25 mouse cellular contexts compared by ENCODE assay signal in genomic region chr13:37600172-37600571, GRCm38 (mm10).
A peak's percentile ranks its signal among the peaks of the same experiment; 100 is the strongest.
DNase-seq lines count a peak whose midpoint lies in the region; ATAC-seq and TF ChIP-seq lines count a peak whose summit lies in the region.
"Had no signal": no experiment of that assay in that cellular context is flagged by ENCODE, and none has a peak within 500 bp of the region (broad histone marks: within the 10 kb centered on the region; RNA-seq: fewer than 3 reads in every experiment).

No protein-coding gene starts in this region.

- H3K27ac ChIP-seq in liver, adult 2 months (replicated peaks; ENCODE audit: insufficient read depth, low read depth, low read length): peak overlapping the region; percentile 41
- no peak overlapping the region for H3K27ac ChIP-seq in liver, embryonic 11.5 days (ENCODE audit: low read depth, low read length)
- no peak overlapping the region for H3K27ac ChIP-seq in intestine, embryonic 15.5 days
- no peak overlapping the region for H3K27ac ChIP-seq in forebrain, embryonic 13.5 days
- H3K27ac ChIP-seq: embryonic facial prominence, embryonic 10.5 days; heart, adult 2 months; heart, embryonic 13.5 days; hindbrain, embryonic 15.5 days; kidney, embryonic 15.5 days; left cerebral cortex, adult 2 months; midbrain, embryonic 10.5 days had no signal

- no peaks in the 10 kb centered on the region for H3K27me3 ChIP-seq in liver, adult 2 months (ENCODE audit: control insufficient read depth, insufficient read depth, low read length)
- no peaks in the 10 kb centered on the region for H3K27me3 ChIP-seq in liver, embryonic 11.5 days (replicated peaks; ENCODE audit: control insufficient read depth, insufficient read depth, low read length)
- H3K27me3 ChIP-seq in intestine, embryonic 15.5 days (replicated peaks): no peaks in the 10 kb centered on the region
- no peaks in the 10 kb centered on the region for H3K27me3 ChIP-seq in forebrain, embryonic 13.5 days
- H3K27me3 ChIP-seq: CH12.LX; heart, embryonic 13.5 days; hindbrain, embryonic 15.5 days; kidney, embryonic 15.5 days had no signal

- no peaks in the 10 kb centered on the region for H3K9me3 ChIP-seq in liver, embryonic 11.5 days (ENCODE audit: control insufficient read depth, low read length)
- H3K9me3 ChIP-seq in intestine, embryonic 15.5 days: no peaks in the 10 kb centered on the region
- H3K9me3 ChIP-seq in forebrain, embryonic 13.5 days (replicated peaks): no peaks in the 10 kb centered on the region
- H3K9me3 ChIP-seq: embryonic facial prominence, embryonic 10.5 days; G1E; heart, embryonic 13.5 days; hindbrain, embryonic 15.5 days; kidney, embryonic 15.5 days; midbrain, embryonic 10.5 days had no signal

- no peak for DNase-seq in liver, adult 2 months (ENCODE audit: extremely low read depth, low read depth, low spot score)
- DNase-seq in liver, embryonic 11.5 days (ENCODE audit: low spot score): no peak
- peak; percentile 25 to 27 for DNase-seq in B cell, adult 2 months
- DNase-seq in monocyte, adult 2 months (ENCODE audit: low read depth in 1 of 2, low spot score in 2 of 2): peak; percentile 11 to 27
- DNase-seq: adrenal gland, adult 8-10 months; cerebellum, adult 8-10 months; forebrain, postnatal 0 days; gastrocnemius, postnatal 14 days; heart, adult 2 months; layer of hippocampus, adult 9-11 months; lung, postnatal 14 days; right cerebral cortex, postnatal 14 days; thymus, postnatal 14 days had no signal

- H3K9ac ChIP-seq in liver, adult 2 months (ENCODE audit: low read depth, low read length): no peak overlapping the region
- H3K9ac ChIP-seq in liver, embryonic 11.5 days (ENCODE audit: low read depth, low read length): no peak overlapping the region
- no peak overlapping the region for H3K9ac ChIP-seq in intestine, embryonic 15.5 days
- no peak overlapping the region for H3K9ac ChIP-seq in forebrain, embryonic 13.5 days
- H3K9ac ChIP-seq: forebrain, postnatal 0 days; heart, embryonic 13.5 days; hindbrain, embryonic 15.5 days; kidney, embryonic 15.5 days had no signal

- ATAC-seq in liver, embryonic 11.5 days (replicated peaks; ENCODE audit: low FRiP score): no peak
- ATAC-seq in common myeloid progenitor, adult 5-6 weeks (replicated peaks; ENCODE audit: low read depth, poor library complexity, severe bottlenecking): peak; percentile 74
- ATAC-seq in intestine, embryonic 15.5 days: no peak
- ATAC-seq in forebrain, embryonic 13.5 days: no peak
- ATAC-seq: forebrain, postnatal 0 days; intestine, embryonic 16.5 days had no signal

- no peak for TF ChIP-seq POLR2A in liver, adult 2 months (IDR thresholded peaks at IDR 0.05; ENCODE audit: extremely low read depth, insufficient read depth, low read length)

- 94% methylated on average over 9 of the region's 9 CpGs for WGBS in liver, adult 2 months
- WGBS in liver, embryonic 11.5 days: 70% methylated on average over 9 of the region's 9 CpGs
- 87% methylated on average over 9 of the region's 9 CpGs for WGBS in intestine, embryonic 15.5 days
- WGBS in forebrain, embryonic 13.5 days: 91% methylated on average over 9 of the region's 9 CpGs

- peaks cover 30% of the 10 kb centered on the region for H3K4me1 ChIP-seq in liver, adult 2 months (ENCODE audit: control insufficient read depth, insufficient read depth, low read length)
- peaks cover 10% of the 10 kb centered on the region for H3K4me1 ChIP-seq in liver, embryonic 11.5 days (replicated peaks; ENCODE audit: control insufficient read depth, insufficient read depth, low read length)
- 0 out of 2 replicates have a peak, but pooled peaks cover 4% of the 10 kb centered on the region for H3K4me1 ChIP-seq in intestine, embryonic 15.5 days (replicated peaks)
- H3K4me1 ChIP-seq in forebrain, embryonic 13.5 days: no peaks in the 10 kb centered on the region
- H3K4me1 ChIP-seq: hindbrain, embryonic 15.5 days; midbrain, embryonic 10.5 days had no signal

- no peaks in the 10 kb centered on the region for H3K36me3 ChIP-seq in liver, adult 2 months (ENCODE audit: control insufficient read depth, insufficient read depth, low read length)
- no peaks in the 10 kb centered on the region for H3K36me3 ChIP-seq in liver, embryonic 11.5 days (ENCODE audit: control insufficient read depth, insufficient read depth, low read length)
- no peaks in the 10 kb centered on the region for H3K36me3 ChIP-seq in intestine, embryonic 15.5 days
- H3K36me3 ChIP-seq in forebrain, embryonic 13.5 days (ENCODE audit: poor library complexity, severe bottlenecking): no peaks in the 10 kb centered on the region
- H3K36me3 ChIP-seq: embryonic facial prominence, embryonic 10.5 days; G1E; heart, embryonic 13.5 days; hindbrain, embryonic 15.5 days; kidney, embryonic 15.5 days; midbrain, embryonic 10.5 days had no signal

- no peaks in the 10 kb centered on the region for H3K79me2 ChIP-seq in liver, adult 2 months (ENCODE audit: control insufficient read depth, insufficient read depth, low read length)

- no peak overlapping the region for H3K4me3 ChIP-seq in liver, adult 2 months (ENCODE audit: insufficient read depth, low read depth, low read length)
- H3K4me3 ChIP-seq in liver, embryonic 11.5 days (ENCODE audit: low read depth, low read length): no peak overlapping the region
- H3K4me3 ChIP-seq in intestine, embryonic 15.5 days (replicated peaks): no peak overlapping the region
- H3K4me3 ChIP-seq in forebrain, embryonic 13.5 days: no peak overlapping the region
- H3K4me3 ChIP-seq: embryonic facial prominence, embryonic 10.5 days; heart, adult 2 months; heart, embryonic 13.5 days; hindbrain, embryonic 15.5 days; kidney, embryonic 15.5 days; left cerebral cortex, adult 2 months; midbrain, embryonic 10.5 days had no signal

- H3K4me2 ChIP-seq in liver, embryonic 11.5 days: no peak overlapping the region
- H3K4me2 ChIP-seq in intestine, embryonic 15.5 days (replicated peaks): no peak overlapping the region
- no peak overlapping the region for H3K4me2 ChIP-seq in forebrain, embryonic 13.5 days
- H3K4me2 ChIP-seq: heart, embryonic 13.5 days; hindbrain, embryonic 15.5 days; kidney, embryonic 15.5 days had no signal

- TF ChIP-seq CTCF in liver, adult 2 months (IDR thresholded peaks at IDR 0.05; ENCODE audit: low read depth, low read length): no peak

Comparison
In these comparisons a context has a peak if more than half of its experiments do, and no peak if none do; other contexts are left out.
1. DNase-seq: peak in B cell, adult 2 months (2 of 2) and monocyte, adult 2 months (2 of 2); none in liver, adult 2 months (single experiment) and liver, embryonic 11.5 days (single experiment).